Mouse (Mus musculus): ENCODE measurements around the gene Shroom3.

DNA sequence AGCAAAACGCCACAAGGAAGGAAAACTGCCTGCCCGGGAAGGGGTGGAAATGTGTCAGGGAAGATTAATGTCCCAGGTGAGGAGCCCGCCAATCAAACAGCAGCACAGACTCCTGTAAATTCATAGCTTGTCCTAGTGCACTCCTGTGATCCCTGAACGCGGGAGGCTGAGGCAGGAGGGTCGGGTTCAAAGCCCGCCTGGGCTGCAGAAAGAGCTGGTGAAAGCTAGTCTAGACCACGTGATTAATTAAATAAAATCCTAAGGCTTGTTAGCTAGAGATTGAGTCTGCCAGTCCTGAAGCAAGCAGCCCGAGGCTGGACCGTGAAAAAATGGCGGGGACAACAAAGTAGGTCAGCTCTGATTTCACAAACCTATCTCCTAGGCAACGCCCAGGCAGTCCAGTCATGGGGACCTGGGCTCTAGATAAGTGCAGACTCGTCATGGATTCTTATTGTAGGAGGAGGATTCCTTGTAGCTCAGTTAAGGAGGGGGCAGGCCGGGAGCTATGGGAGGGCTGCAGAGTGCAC, 322.6 kb downstream of the Shroom3 start:
- TF ChIP-seq RAD21 (IDR thresholded peaks at IDR 0.05; ENCODE audit: low read depth, low read length), result no peak
- TF ChIP-seq CTCF (IDR thresholded peaks at IDR 0.05 in 2 of 3, conservative IDR thresholded peaks at IDR 0.05 in 1 of 3; ENCODE audit: control insufficient read depth in 1 of 3, insufficient read depth in 1 of 3, low read depth in 2 of 3, low read length in 3 of 3, poor library complexity in 1 of 3, severe bottlenecking in 1 of 3), result no peak
- TF ChIP-seq SMC3 (IDR thresholded peaks at IDR 0.05; ENCODE audit: low read depth, low read length), result no peak
- TF ChIP-seq POLR2A (IDR thresholded peaks at IDR 0.05; ENCODE audit: control insufficient read depth in 1 of 2, insufficient read depth in 1 of 2, low read depth in 1 of 2, low read length in 2 of 2, poor library complexity in 1 of 2), result no peak
- no peak for TF ChIP-seq GABPA (IDR thresholded peaks at IDR 0.05; ENCODE audit: low read depth, low read length)
- no peak for TF ChIP-seq ZC3H11A (IDR thresholded peaks at IDR 0.05; ENCODE audit: low read depth, low read length)
- TF ChIP-seq RCOR1 (IDR thresholded peaks at IDR 0.05; ENCODE audit: low read depth, low read length), result no peak
- no peak for TF ChIP-seq EP300 (IDR thresholded peaks at IDR 0.05; ENCODE audit: low read depth in 1 of 2, low read length in 2 of 2)
- no peak for TF ChIP-seq UBTF (IDR thresholded peaks at IDR 0.05; ENCODE audit: borderline replicate concordance, insufficient read depth, low read depth, low read length)
- TF ChIP-seq JUND (IDR thresholded peaks at IDR 0.05; ENCODE audit: low read depth, low read length), result no peak
- no peak for TF ChIP-seq ETS1 (IDR thresholded peaks at IDR 0.05; ENCODE audit: low read depth, low read length)
- no peak for TF ChIP-seq NRF1 (IDR thresholded peaks at IDR 0.05; ENCODE audit: insufficient read depth, low read depth, low read length, poor library complexity, severe bottlenecking)
- no peak for TF ChIP-seq GATA1 (IDR thresholded peaks at IDR 0.05; ENCODE audit: low read depth, low read length)
